Mouse (Mus musculus): ENCODE measurements around the gene Krt18. TPM values are rescaled to one million over a fixed set of nuclear protein-coding genes. Genes with fewer than 3 reads are reported as not detected.

Gene Krt18
- polyA plus RNA-seq, 1 experiment from 2014 or later, result 20.6 TPM

- H3K27me3 ChIP-seq (ENCODE audit: control insufficient read depth, insufficient read depth, low read length), result peaks cover 26% of the 10 kb centered on the region; the same call in 1 of the 2 replicates
- WGBS, result 18% methylated on average over 12 of the region's 12 CpGs
- no peak for ATAC-seq (ENCODE audit: insufficient number of reproducible peaks, insufficient read depth, low FRiP score, low read depth)
Observed at GRCm38 (mm10) chr15:102003516-102003915, 24.5 kb upstream of the Krt18 start.

GRCm38 (mm10) chr15:102004189-102004588 is 23.8 kb upstream of the Krt18 start, which contains the start of gene Krt8:
TSS of gene Krt8 (minus strand) at chr15:102004482.
- H3K4me1 ChIP-seq (ENCODE audit: control insufficient read depth in 2 of 2, insufficient read depth in 2 of 2, low read length in 2 of 2), result peaks cover 3 to 7% of the 10 kb centered on the region in 2 experiments; a peak in 2 of 4 replicates
- H3K36me3 ChIP-seq (ENCODE audit: control insufficient read depth, insufficient read depth, low read length), result no peaks in the 10 kb centered on the region
- no peak for ATAC-seq (ENCODE audit: insufficient number of reproducible peaks, insufficient read depth, low FRiP score, low read depth)
- no peaks in the 10 kb centered on the region for H3K9me3 ChIP-seq (ENCODE audit: control insufficient read depth, low read length)
- peak within 1 kb of the TSS; percentile 39 to 47 for H3K4me3 ChIP-seq (ENCODE audit: control insufficient read depth in 1 of 2, insufficient read depth in 1 of 2, low read depth in 1 of 2, low read length in 2 of 2)
- peaks cover 26% of the 10 kb centered on the region; the same call in 1 of the 2 replicates for H3K27me3 ChIP-seq (ENCODE audit: control insufficient read depth, insufficient read depth, low read length)
- WGBS, result 16% methylated on average over 10 of the region's 11 CpGs
- H3K27ac ChIP-seq (replicated peaks in 1 of 2; ENCODE audit: control insufficient read depth in 1 of 2, insufficient read depth in 1 of 2, low read depth in 2 of 2, low read length in 2 of 2), result no peak within 1 kb of the TSS
- H3K9ac ChIP-seq (ENCODE audit: low read length), result peak within 1 kb of the TSS; percentile 64
- peak within 1 kb of the TSS; percentile 69 for H3K4me2 ChIP-seq (ENCODE audit: low read length)

More at GRCm38 (mm10) chr15:102003516-102003915, 24.5 kb upstream of the Krt18 start:
- peaks cover 3 to 7% of the 10 kb centered on the region in 2 experiments; a peak in 2 of 4 replicates for H3K4me1 ChIP-seq (ENCODE audit: control insufficient read depth in 2 of 2, insufficient read depth in 2 of 2, low read length in 2 of 2)
- H3K27ac ChIP-seq (replicated peaks in 1 of 2; ENCODE audit: control insufficient read depth in 1 of 2, insufficient read depth in 1 of 2, low read depth in 2 of 2, low read length in 2 of 2), result no peak overlapping the region
- peak overlapping the region; percentile 69 for H3K4me2 ChIP-seq (ENCODE audit: low read length)
- peak overlapping the region; percentile 39 to 47 for H3K4me3 ChIP-seq (ENCODE audit: control insufficient read depth in 1 of 2, insufficient read depth in 1 of 2, low read depth in 1 of 2, low read length in 2 of 2)
- no peaks in the 10 kb centered on the region for H3K36me3 ChIP-seq (ENCODE audit: control insufficient read depth, insufficient read depth, low read length)
- H3K9ac ChIP-seq (ENCODE audit: low read length), result peak overlapping the region; percentile 64
- no peaks in the 10 kb centered on the region for H3K9me3 ChIP-seq (ENCODE audit: control insufficient read depth, low read length)

GRCm38 (mm10) chr15:102005290-102005689 is 22.7 kb upstream of the Krt18 start:
- ATAC-seq (ENCODE audit: insufficient number of reproducible peaks, insufficient read depth, low FRiP score, low read depth), result no peak
- Histone ChIP-seq H3K9ac (ENCODE audit: low read length) (no peak overlapping the region), H3K36me3 (ENCODE audit: control insufficient read depth, insufficient read depth, low read length) (no peaks in the 10 kb centered on the region), H3K4me1 (ENCODE audit: control insufficient read depth in 2 of 2, insufficient read depth in 2 of 2, low read length in 2 of 2) (peaks cover 3 to 7% of the 10 kb centered on the region in 2 experiments; a peak in 2 of 4 replicates), H3K4me2 (ENCODE audit: low read length) (no peak overlapping the region), H3K27me3 (ENCODE audit: control insufficient read depth, insufficient read depth, low read length) (peaks cover 26% of the 10 kb centered on the region; the same call in 1 of the 2 replicates), H3K4me3 (ENCODE audit: control insufficient read depth in 1 of 2, insufficient read depth in 1 of 2, low read depth in 1 of 2, low read length in 2 of 2) (no peak overlapping the region), H3K9me3 (ENCODE audit: control insufficient read depth, low read length) (no peaks in the 10 kb centered on the region), H3K27ac (replicated peaks in 1 of 2; ENCODE audit: control insufficient read depth in 1 of 2, insufficient read depth in 1 of 2, low read depth in 2 of 2, low read length in 2 of 2) (no peak overlapping the region)
- WGBS, result 41% methylated on average over 4 of the region's 4 CpGs

DNA sequence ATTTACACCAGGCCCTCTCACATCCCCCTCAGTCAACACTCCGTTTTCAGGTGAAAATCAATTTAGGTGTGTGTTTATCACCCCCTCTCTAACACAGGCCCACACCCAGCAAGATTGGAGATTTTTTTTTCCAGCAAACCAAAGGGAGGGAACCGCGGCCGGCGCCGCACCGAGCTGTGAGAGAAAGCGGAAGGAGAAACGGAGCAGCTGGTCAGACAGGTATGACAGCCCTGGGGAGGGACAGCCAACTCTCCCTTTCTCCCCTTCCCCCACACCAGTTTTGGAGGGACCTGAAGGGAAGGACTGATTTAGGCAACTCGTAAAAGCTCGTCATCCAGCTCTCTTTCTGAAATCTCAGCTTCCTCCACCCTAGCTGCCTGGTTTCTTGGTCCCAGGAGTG is 21.7 kb upstream of the Krt18 start:
- 44% methylated on average over 11 of the region's 11 CpGs for WGBS
- H3K36me3 ChIP-seq (ENCODE audit: control insufficient read depth, insufficient read depth, low read length), result no peaks in the 10 kb centered on the region
- no peak overlapping the region for H3K27ac ChIP-seq (replicated peaks in 1 of 2; ENCODE audit: control insufficient read depth in 1 of 2, insufficient read depth in 1 of 2, low read depth in 2 of 2, low read length in 2 of 2)
- peaks cover 26% of the 10 kb centered on the region; the same call in 1 of the 2 replicates for H3K27me3 ChIP-seq (ENCODE audit: control insufficient read depth, insufficient read depth, low read length)
- H3K4me3 ChIP-seq (ENCODE audit: control insufficient read depth in 1 of 2, insufficient read depth in 1 of 2, low read depth in 1 of 2, low read length in 2 of 2), result no peak overlapping the region
- peaks cover 3 to 7% of the 10 kb centered on the region in 2 experiments; a peak in 2 of 4 replicates for H3K4me1 ChIP-seq (ENCODE audit: control insufficient read depth in 2 of 2, insufficient read depth in 2 of 2, low read length in 2 of 2)
- ATAC-seq (ENCODE audit: insufficient number of reproducible peaks, insufficient read depth, low FRiP score, low read depth), result no peak
- H3K9me3 ChIP-seq (ENCODE audit: control insufficient read depth, low read length), result no peaks in the 10 kb centered on the region
- no peak overlapping the region for H3K4me2 ChIP-seq (ENCODE audit: low read length)
- no peak overlapping the region for H3K9ac ChIP-seq (ENCODE audit: low read length)

- ATAC-seq (ENCODE audit: insufficient number of reproducible peaks, insufficient read depth, low FRiP score, low read depth), result no peak
- H3K27ac ChIP-seq (replicated peaks in 1 of 2; ENCODE audit: control insufficient read depth in 1 of 2, insufficient read depth in 1 of 2, low read depth in 2 of 2, low read length in 2 of 2), result no peak overlapping the region
- no peak overlapping the region for H3K4me2 ChIP-seq (ENCODE audit: low read length)
- WGBS, result 71% methylated on average over 12 of the region's 12 CpGs
- H3K9ac ChIP-seq (ENCODE audit: low read length), result no peak overlapping the region
- peaks cover 3 to 7% of the 10 kb centered on the region in 2 experiments; a peak in 2 of 4 replicates for H3K4me1 ChIP-seq (ENCODE audit: control insufficient read depth in 2 of 2, insufficient read depth in 2 of 2, low read length in 2 of 2)
- H3K36me3 ChIP-seq (ENCODE audit: control insufficient read depth, insufficient read depth, low read length), result no peaks in the 10 kb centered on the region
- no peaks in the 10 kb centered on the region for H3K9me3 ChIP-seq (ENCODE audit: control insufficient read depth, low read length)
- H3K4me3 ChIP-seq (ENCODE audit: control insufficient read depth in 1 of 2, insufficient read depth in 1 of 2, low read depth in 1 of 2, low read length in 2 of 2), result no peak overlapping the region
- H3K27me3 ChIP-seq (ENCODE audit: control insufficient read depth, insufficient read depth, low read length), result peaks cover 19% of the 10 kb centered on the region; the same call in 1 of the 2 replicates
Observed at GRCm38 (mm10) chr15:102007097-102008069, 20.6 kb upstream of the Krt18 start.

- Histone ChIP-seq H3K36me3 (ENCODE audit: control insufficient read depth, insufficient read depth, low read length) (no peaks in the 10 kb centered on the region), H3K4me3 (ENCODE audit: control insufficient read depth in 1 of 2, insufficient read depth in 1 of 2, low read depth in 1 of 2, low read length in 2 of 2) (no peak overlapping the region), H3K27ac (replicated peaks in 1 of 2; ENCODE audit: control insufficient read depth in 1 of 2, insufficient read depth in 1 of 2, low read depth in 2 of 2, low read length in 2 of 2) (no peak overlapping the region), H3K4me2 (ENCODE audit: low read length) (no peak overlapping the region), H3K4me1 (ENCODE audit: control insufficient read depth in 2 of 2, insufficient read depth in 2 of 2, low read length in 2 of 2) (peaks cover 7 to 19% of the 10 kb centered on the region in 2 experiments), H3K27me3 (ENCODE audit: control insufficient read depth, insufficient read depth, low read length) (peaks cover 10% of the 10 kb centered on the region; the same call in 1 of the 2 replicates), H3K9ac (ENCODE audit: low read length) (no peak overlapping the region), H3K9me3 (ENCODE audit: control insufficient read depth, low read length) (no peaks in the 10 kb centered on the region)
- ATAC-seq (ENCODE audit: insufficient number of reproducible peaks, insufficient read depth, low FRiP score, low read depth), result no peak
- whole genome bisulfite sequencing, result 72% methylated on average over 3 of the region's 3 CpGs
Observed at GRCm38 (mm10) chr15:102010569-102011245, 17.3 kb upstream of the Krt18 start.

DNA sequence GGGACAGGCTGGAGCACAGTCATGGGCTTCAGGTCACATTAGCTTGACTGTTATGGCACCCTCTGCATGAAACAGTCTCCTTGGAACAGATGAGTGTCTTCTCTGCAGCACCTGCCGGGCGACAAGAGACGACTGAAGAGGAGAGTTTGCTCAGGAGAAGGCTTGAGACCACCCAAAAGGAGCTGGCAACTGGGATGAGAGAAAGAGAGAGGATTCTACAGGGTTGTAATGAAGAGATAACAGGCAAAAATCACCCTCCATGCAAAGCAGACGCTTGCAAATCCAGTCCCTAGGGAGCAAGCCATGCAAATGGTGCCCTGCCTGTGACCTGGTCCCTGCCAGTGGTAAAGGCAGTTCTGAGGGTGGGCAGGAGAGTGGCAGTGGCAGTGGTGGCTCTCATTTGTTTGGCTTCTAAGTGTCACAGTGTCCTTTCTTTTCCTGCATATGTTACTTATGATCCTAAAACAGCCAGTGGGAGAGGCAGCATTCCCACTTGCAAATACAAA is 15.7 kb upstream of the Krt18 start:
- Histone ChIP-seq H3K4me3 (ENCODE audit: control insufficient read depth in 1 of 2, insufficient read depth in 1 of 2, low read depth in 1 of 2, low read length in 2 of 2) (no peak overlapping the region), H3K27ac (replicated peaks in 1 of 2; ENCODE audit: control insufficient read depth in 1 of 2, insufficient read depth in 1 of 2, low read depth in 2 of 2, low read length in 2 of 2) (no peak overlapping the region), H3K4me1 (ENCODE audit: control insufficient read depth in 2 of 2, insufficient read depth in 2 of 2, low read length in 2 of 2) (peaks cover 17 to 32% of the 10 kb centered on the region in 2 experiments), H3K36me3 (ENCODE audit: control insufficient read depth, insufficient read depth, low read length) (no peaks in the 10 kb centered on the region), H3K9me3 (ENCODE audit: control insufficient read depth, low read length) (no peaks in the 10 kb centered on the region), H3K4me2 (ENCODE audit: low read length) (no peak overlapping the region), H3K9ac (ENCODE audit: low read length) (no peak overlapping the region), H3K27me3 (ENCODE audit: control insufficient read depth, insufficient read depth, low read length) (no peaks in the 10 kb centered on the region)
- no peak for ATAC-seq (ENCODE audit: insufficient number of reproducible peaks, insufficient read depth, low FRiP score, low read depth)
- 62% methylated on average over 4 of the region's 4 CpGs for WGBS

Measured in heart, embryonic 14.5 days (tissue).